8 mouse cellular contexts compared by ENCODE assay signal in genomic region chr12:28699656-28700055, GRCm38 (mm10). TPM values are rescaled to one million over a fixed set of nuclear protein-coding genes. Genes with fewer than 3 reads are reported as not detected.
DNase-seq lines count a peak whose midpoint lies in the region; ATAC-seq and TF ChIP-seq lines count a peak whose summit lies in the region.

No protein-coding gene starts in this region.

- no peak overlapping the region for H3K4me2 ChIP-seq in heart, embryonic 16.5 days (ENCODE audit: low read depth, low read length)
- H3K4me2 ChIP-seq in lung, postnatal 0 days (replicated peaks; ENCODE audit: low read depth, low read length), result no peak overlapping the region

- peaks cover 3% of the 10 kb centered on the region; the same call in 1 of the 2 replicates for H3K4me1 ChIP-seq in G1E (ENCODE audit: insufficient read depth, low read depth, low read length)
- H3K4me1 ChIP-seq in bone marrow macrophage, adult 2 months (ENCODE audit: control insufficient read depth, insufficient read depth, low read length), result no peaks in the 10 kb centered on the region
- no peaks in the 10 kb centered on the region for H3K4me1 ChIP-seq in embryonic fibroblast, embryonic 13.5 days (ENCODE audit: control insufficient read depth, insufficient read depth, low read length)
- H3K4me1 ChIP-seq in heart, embryonic 16.5 days (ENCODE audit: control insufficient read depth, insufficient read depth, low read length), result peaks cover 13% of the 10 kb centered on the region
- H3K4me1 ChIP-seq in lung, postnatal 0 days (ENCODE audit: insufficient read depth, low read depth, low read length), result no peaks in the 10 kb centered on the region

- peaks cover 95% of the 10 kb centered on the region for H3K36me3 ChIP-seq in G1E (replicated peaks)
- H3K36me3 ChIP-seq in heart, embryonic 16.5 days (ENCODE audit: control insufficient read depth, insufficient read depth), result peaks cover 6% of the 10 kb centered on the region
- H3K36me3 ChIP-seq in lung, postnatal 0 days (ENCODE audit: insufficient read depth, low read length), result peaks cover 5% of the 10 kb centered on the region; the same call in 1 of the 2 replicates

- ATAC-seq in G1E (ENCODE audit: extremely low read depth, insufficient number of reproducible peaks, low FRiP score, poor library complexity, severe bottlenecking), result no peak
- ATAC-seq in heart, embryonic 16.5 days (replicated peaks; ENCODE audit: extremely low read depth, insufficient read depth, low FRiP score), result no peak
- ATAC-seq in lung, postnatal 0 days, result peak; percentile 57

- H3K27ac ChIP-seq in bone marrow macrophage, adult 2 months (ENCODE audit: insufficient read depth, low read depth, low read length), result no peak overlapping the region
- no peak overlapping the region for H3K27ac ChIP-seq in embryonic fibroblast, embryonic 13.5 days (ENCODE audit: insufficient read depth, low read length)
- H3K27ac ChIP-seq in heart, embryonic 16.5 days (ENCODE audit: low read length), result peak overlapping the region; percentile 80
- H3K27ac ChIP-seq in lung, postnatal 0 days (ENCODE audit: low read length), result no peak overlapping the region

- no peak overlapping the region; the same call in 1 of the 2 replicates for H3K9ac ChIP-seq in heart, embryonic 16.5 days (ENCODE audit: low read length)
- no peak overlapping the region for H3K9ac ChIP-seq in lung, postnatal 0 days (replicated peaks; ENCODE audit: low read depth)

- peak; percentile 100 for TF ChIP-seq CTCF in G1E (IDR thresholded peaks at IDR 0.05; ENCODE audit: low read depth, low read length)
- TF ChIP-seq CTCF in bone marrow macrophage, adult 2 months (IDR thresholded peaks at IDR 0.05; ENCODE audit: low read depth, low read length), result peak; percentile 84
- TF ChIP-seq CTCF in embryonic fibroblast, embryonic 13.5 days (IDR thresholded peaks at IDR 0.05; ENCODE audit: borderline replicate concordance, insufficient read depth, low read length), result peak; percentile 86; the same call in 1 of the 2 replicates
- TF ChIP-seq CTCF in lung, postnatal 0 days (IDR thresholded peaks at IDR 0.05), result peak; percentile 93

- H3K4me3 ChIP-seq in G1E (ENCODE audit: low read depth, low read length), result no peak overlapping the region
- no peak overlapping the region for H3K4me3 ChIP-seq in bone marrow macrophage, adult 2 months (ENCODE audit: insufficient read depth, low read length)
- no peak overlapping the region for H3K4me3 ChIP-seq in embryonic fibroblast, embryonic 13.5 days (ENCODE audit: insufficient read depth, low read length)
- H3K4me3 ChIP-seq in heart, embryonic 16.5 days (ENCODE audit: low read length), result no peak overlapping the region
- no peak overlapping the region for H3K4me3 ChIP-seq in lung, postnatal 0 days (ENCODE audit: low read depth, low read length)

- no peak for TF ChIP-seq POLR2A in bone marrow macrophage, adult 2 months (IDR thresholded peaks at IDR 0.05; ENCODE audit: borderline replicate concordance, low read depth, low read length)
- TF ChIP-seq POLR2A in embryonic fibroblast, embryonic 13.5 days (IDR thresholded peaks at IDR 0.05; ENCODE audit: low read depth, low read length), result no peak

- no peak for TF ChIP-seq EP300 in lung, postnatal 0 days (IDR thresholded peaks at IDR 0.05)

- H3K9me3 ChIP-seq in G1E (replicated peaks), result no peaks in the 10 kb centered on the region
- H3K9me3 ChIP-seq in heart, embryonic 16.5 days (replicated peaks; ENCODE audit: control insufficient read depth, low read length), result no peaks in the 10 kb centered on the region
- no peaks in the 10 kb centered on the region for H3K9me3 ChIP-seq in lung, postnatal 0 days (ENCODE audit: low read length)

- DNase-seq in G1E (ENCODE audit: low spot score), result peak; percentile 57
- DNase-seq in layer of hippocampus, adult 18-20 months (ENCODE audit: low spot score in 2 of 2), result peak; percentile 80 to 95
- DNase-seq in lung, postnatal 0 days (ENCODE audit: low spot score), result peak; percentile 68
- DNase-seq in ovary, postnatal 36 days (ENCODE audit: low spot score), result peak; percentile 53
- DNase-seq in thymus, postnatal 4 days, result peak; percentile 79

- H3K27me3 ChIP-seq in G1E (ENCODE audit: insufficient read depth, low read length), result no peaks in the 10 kb centered on the region
- H3K27me3 ChIP-seq in heart, embryonic 16.5 days (ENCODE audit: control insufficient read depth, insufficient read depth, low read length), result no peaks in the 10 kb centered on the region; the same call in 1 of the 2 replicates
- H3K27me3 ChIP-seq in lung, postnatal 0 days (replicated peaks; ENCODE audit: insufficient read depth, low read length), result no peaks in the 10 kb centered on the region

- 10% methylated on average over 6 of the region's 6 CpGs for WGBS in heart, embryonic 16.5 days
- 12% methylated on average over 6 of the region's 6 CpGs for WGBS in lung, postnatal 0 days

RNA-seq across cellular contexts. Expression of gene Adi1, which starts 24.6 kb away (rescaled TPM):
- total RNA-seq in G1E (2014; fragmentation: Nextera tagmentation) (70.8 and 97.4 TPM in 2 replicates), G1E (2017) (39.2 and 45.3 TPM in 2 replicates)
- 20.1 and 25.6 TPM in 2 replicates for polyA plus RNA-seq in G1E (2012)
- 38.8 and 39.3 TPM in 2 replicates for polyA plus RNA-seq in bone marrow macrophage, adult 2 months (2012; ENCODE audit: insufficient read depth, insufficient read length, missing spikeins)
- 22.0 and 30.6 TPM in 2 replicates for polyA plus RNA-seq in embryonic fibroblast, embryonic 13.5 days (2011; ENCODE audit: insufficient read length, low read depth, missing spikeins)
- polyA plus RNA-seq in heart, embryonic 16.5 days (2015; fragmentation: Nextera tagmentation; extraction: Ambion mirVana), result 51.1 and 54.0 TPM in 2 replicates
- total RNA-seq in layer of hippocampus, adult 18-20 months (2021), result 10 to 100 TPM; 41.9 to 44.4 TPM
- 54.5 TPM in 2 replicates for polyA plus RNA-seq in lung, postnatal 0 days (2015; fragmentation: Nextera tagmentation; extraction: Ambion mirVana)

RNA-seq across cellular contexts. Expression of gene Rnaseh1, which starts 50.3 kb away (rescaled TPM):
- 11.2 and 17.6 TPM in 2 replicates for total RNA-seq in G1E (2014; fragmentation: Nextera tagmentation)
- total RNA-seq in G1E (2017), result 24.5 and 27.2 TPM in 2 replicates
- 14.9 and 17.8 TPM in 2 replicates for polyA plus RNA-seq in G1E (2012)
- polyA plus RNA-seq in bone marrow macrophage, adult 2 months (2012; ENCODE audit: insufficient read depth, insufficient read length, missing spikeins), result 16.0 and 20.8 TPM in 2 replicates
- 14.0 and 16.7 TPM in 2 replicates for polyA plus RNA-seq in embryonic fibroblast, embryonic 13.5 days (2011; ENCODE audit: insufficient read length, low read depth, missing spikeins)
- polyA plus RNA-seq in heart, embryonic 16.5 days (2015; fragmentation: Nextera tagmentation; extraction: Ambion mirVana), result 19.3 and 20.8 TPM in 2 replicates
- 10 to 100 TPM; 13.7 to 14.0 TPM for total RNA-seq in layer of hippocampus, adult 18-20 months (2021)
- polyA plus RNA-seq in lung, postnatal 0 days (2015; fragmentation: Nextera tagmentation; extraction: Ambion mirVana), result 18.9 and 21.5 TPM in 2 replicates

RNA-seq across cellular contexts. Expression of gene Trappc12, which starts 50.6 kb away (rescaled TPM):
- total RNA-seq in G1E (2014; fragmentation: Nextera tagmentation) (37.4 and 49.6 TPM in 2 replicates), G1E (2017) (44.9 and 51.2 TPM in 2 replicates)
- 9.8 and 13.5 TPM in 2 replicates for polyA plus RNA-seq in G1E (2012)
- 22.5 and 24.1 TPM in 2 replicates for polyA plus RNA-seq in bone marrow macrophage, adult 2 months (2012; ENCODE audit: insufficient read depth, insufficient read length, missing spikeins)
- 19.8 and 20.6 TPM in 2 replicates for polyA plus RNA-seq in embryonic fibroblast, embryonic 13.5 days (2011; ENCODE audit: insufficient read length, low read depth, missing spikeins)
- 34.5 and 35.2 TPM in 2 replicates for polyA plus RNA-seq in heart, embryonic 16.5 days (2015; fragmentation: Nextera tagmentation; extraction: Ambion mirVana)
- 10 to 100 TPM; 58.4 to 62.0 TPM for total RNA-seq in layer of hippocampus, adult 18-20 months (2021)
- polyA plus RNA-seq in lung, postnatal 0 days (2015; fragmentation: Nextera tagmentation; extraction: Ambion mirVana), result 19.0 and 21.2 TPM in 2 replicates

RNA-seq across cellular contexts. Expression of gene Eipr1, which starts 51.9 kb away (rescaled TPM):
- 11.0 and 14.9 TPM in 2 replicates for total RNA-seq in G1E (2014; fragmentation: Nextera tagmentation)
- 52.8 and 59.5 TPM in 2 replicates for total RNA-seq in G1E (2017)
- 22.4 and 26.5 TPM in 2 replicates for polyA plus RNA-seq in G1E (2012)
- 12.9 and 18.3 TPM in 2 replicates for polyA plus RNA-seq in bone marrow macrophage, adult 2 months (2012; ENCODE audit: insufficient read depth, insufficient read length, missing spikeins)
- polyA plus RNA-seq in embryonic fibroblast, embryonic 13.5 days (2011; ENCODE audit: insufficient read length, low read depth, missing spikeins), result 10.7 and 13.7 TPM in 2 replicates
- polyA plus RNA-seq in heart, embryonic 16.5 days (2015; fragmentation: Nextera tagmentation; extraction: Ambion mirVana), result 20.2 and 24.9 TPM in 2 replicates
- 10 to 100 TPM; 52.0 to 54.2 TPM for total RNA-seq in layer of hippocampus, adult 18-20 months (2021)
- polyA plus RNA-seq in lung, postnatal 0 days (2015; fragmentation: Nextera tagmentation; extraction: Ambion mirVana), result 18.2 and 21.6 TPM in 2 replicates
